Mouse (Mus musculus): ENCODE measurements around the gene Slc39a10. TPM values are rescaled to one million over a fixed set of nuclear protein-coding genes. Genes with fewer than 3 reads are reported as not detected.

Gene Slc39a10
- total and polyA plus RNA-seq, 3 experiments, result 14.9 to 17.7 TPM; not detected in 1

GRCm38 (mm10) chr1:46888726-46889125 lies 3.9 kb downstream of the Slc39a10 start:
- H3K9me3 ChIP-seq (replicated peaks; ENCODE audit: insufficient read depth, low read length), result no peaks in the 10 kb centered on the region
- H3K79me2 ChIP-seq (ENCODE audit: control insufficient read depth, insufficient read depth, low read length, poor library complexity), result no peaks in the 10 kb centered on the region
- H3K27me3 ChIP-seq (ENCODE audit: control insufficient read depth in 1 of 2, insufficient read depth in 2 of 2, low read length in 2 of 2), result peaks cover 0 to 1% of the 10 kb centered on the region in 2 experiments; a peak in 2 of 4 replicates
- no peaks in the 10 kb centered on the region for H3K4me1 ChIP-seq (ENCODE audit: control insufficient read depth in 1 of 2, insufficient read depth in 2 of 2, low read length in 2 of 2)
- H3K36me3 ChIP-seq (ENCODE audit: control insufficient read depth in 1 of 2, insufficient read depth in 2 of 2, low read length in 2 of 2), result no peaks in the 10 kb centered on the region
- no peak overlapping the region for H3K9ac ChIP-seq (ENCODE audit: control insufficient read depth, low read depth, low read length, poor library complexity, severe bottlenecking)
- no peak for TF ChIP-seq CTCF (IDR thresholded peaks at IDR 0.05 in 2 of 3, conservative IDR thresholded peaks at IDR 0.05 in 1 of 3; ENCODE audit: control insufficient read depth in 1 of 3, insufficient read depth in 1 of 3, low read depth in 2 of 3, low read length in 3 of 3, poor library complexity in 1 of 3, severe bottlenecking in 1 of 3)
- no peak for TF ChIP-seq POLR2A (IDR thresholded peaks at IDR 0.05; ENCODE audit: control insufficient read depth in 1 of 2, insufficient read depth in 1 of 2, low read depth in 1 of 2, low read length in 2 of 2, poor library complexity in 1 of 2)
- no peak for TF ChIP-seq HCFC1 (IDR thresholded peaks at IDR 0.05; ENCODE audit: low read depth, low read length)
- no peak for TF ChIP-seq RCOR1 (IDR thresholded peaks at IDR 0.05; ENCODE audit: low read depth, low read length)
- TF ChIP-seq MAX (IDR thresholded peaks at IDR 0.05; ENCODE audit: low read length), result no peak
- TF ChIP-seq ETS1 (IDR thresholded peaks at IDR 0.05; ENCODE audit: low read depth, low read length), result no peak
- TF ChIP-seq USF1 (IDR thresholded peaks at IDR 0.05; ENCODE audit: low read depth, low read length), result no peak
- no peak for TF ChIP-seq BHLHE40 (IDR thresholded peaks at IDR 0.05; ENCODE audit: borderline replicate concordance, low read depth, low read length)
- TF ChIP-seq GATA1 (IDR thresholded peaks at IDR 0.05; ENCODE audit: low read depth, low read length), result no peak
- TF ChIP-seq ZKSCAN1 (IDR thresholded peaks at IDR 0.05; ENCODE audit: low read depth, low read length), result no peak
- no peak for TF ChIP-seq JUND (IDR thresholded peaks at IDR 0.05; ENCODE audit: low read depth, low read length)
- no peak for TF ChIP-seq MYB (IDR thresholded peaks at IDR 0.05; ENCODE audit: low read depth, low read length)
- no peak for TF ChIP-seq TBP (IDR thresholded peaks at IDR 0.05; ENCODE audit: low read depth, low read length)
- H3K27ac ChIP-seq (ENCODE audit: control insufficient read depth, low read depth, low read length), result no peak overlapping the region
- no peak for DNase-seq (ENCODE audit: low read depth, low spot score)
- no peak overlapping the region for H3K4me3 ChIP-seq (ENCODE audit: control insufficient read depth in 1 of 2, insufficient read depth in 1 of 2, low read depth in 2 of 2, low read length in 2 of 2)

DNA sequence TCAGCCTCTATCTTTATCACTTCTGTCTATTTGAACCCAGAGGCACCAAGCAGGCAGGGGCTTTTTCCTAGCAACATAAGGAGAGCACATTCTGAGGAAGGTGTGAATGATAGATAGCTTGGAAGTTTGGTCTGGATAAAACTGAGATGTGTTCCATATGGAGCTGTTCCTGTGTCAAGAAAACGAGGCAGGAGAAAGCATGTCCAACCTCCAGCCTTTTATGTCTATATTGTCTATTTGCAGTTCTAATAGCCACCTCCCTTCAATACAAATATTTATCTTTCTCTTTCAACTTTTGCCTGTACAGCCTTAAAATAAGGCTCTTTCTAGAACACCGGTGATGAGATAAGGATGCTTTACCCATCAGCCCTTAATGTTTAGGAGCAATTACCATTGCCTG lies 4.3 kb downstream of the Slc39a10 start:
- Histone ChIP-seq H3K4me3 (ENCODE audit: control insufficient read depth in 1 of 2, insufficient read depth in 1 of 2, low read depth in 2 of 2, low read length in 2 of 2) (no peak overlapping the region), H3K27ac (ENCODE audit: control insufficient read depth, low read depth, low read length) (no peak overlapping the region), H3K79me2 (ENCODE audit: control insufficient read depth, insufficient read depth, low read length, poor library complexity) (no peaks in the 10 kb centered on the region), H3K27me3 (ENCODE audit: control insufficient read depth in 1 of 2, insufficient read depth in 2 of 2, low read length in 2 of 2) (peaks cover 0 to 1% of the 10 kb centered on the region in 2 experiments; a peak in 2 of 4 replicates), H3K9ac (ENCODE audit: control insufficient read depth, low read depth, low read length, poor library complexity, severe bottlenecking) (no peak overlapping the region), H3K36me3 (ENCODE audit: control insufficient read depth in 1 of 2, insufficient read depth in 2 of 2, low read length in 2 of 2) (no peaks in the 10 kb centered on the region), H3K9me3 (replicated peaks; ENCODE audit: insufficient read depth, low read length) (no peaks in the 10 kb centered on the region), H3K4me1 (ENCODE audit: control insufficient read depth in 1 of 2, insufficient read depth in 2 of 2, low read length in 2 of 2) (no peaks in the 10 kb centered on the region)
- DNase-seq (ENCODE audit: low read depth, low spot score), result no peak
- no peak for TF ChIP-seq CTCF (IDR thresholded peaks at IDR 0.05 in 2 of 3, conservative IDR thresholded peaks at IDR 0.05 in 1 of 3; ENCODE audit: control insufficient read depth in 1 of 3, insufficient read depth in 1 of 3, low read depth in 2 of 3, low read length in 3 of 3, poor library complexity in 1 of 3, severe bottlenecking in 1 of 3)
- TF ChIP-seq MAFK (IDR thresholded peaks at IDR 0.05; ENCODE audit: borderline replicate concordance, low read depth, low read length), result no peak
- no peak for TF ChIP-seq CHD1 (IDR thresholded peaks at IDR 0.05; ENCODE audit: low read depth, low read length)
- TF ChIP-seq MAZ (IDR thresholded peaks at IDR 0.05; ENCODE audit: low read depth, low read length), result no peak
